Mouse (Mus musculus): ENCODE data around the gene Gm45799.

DNA sequence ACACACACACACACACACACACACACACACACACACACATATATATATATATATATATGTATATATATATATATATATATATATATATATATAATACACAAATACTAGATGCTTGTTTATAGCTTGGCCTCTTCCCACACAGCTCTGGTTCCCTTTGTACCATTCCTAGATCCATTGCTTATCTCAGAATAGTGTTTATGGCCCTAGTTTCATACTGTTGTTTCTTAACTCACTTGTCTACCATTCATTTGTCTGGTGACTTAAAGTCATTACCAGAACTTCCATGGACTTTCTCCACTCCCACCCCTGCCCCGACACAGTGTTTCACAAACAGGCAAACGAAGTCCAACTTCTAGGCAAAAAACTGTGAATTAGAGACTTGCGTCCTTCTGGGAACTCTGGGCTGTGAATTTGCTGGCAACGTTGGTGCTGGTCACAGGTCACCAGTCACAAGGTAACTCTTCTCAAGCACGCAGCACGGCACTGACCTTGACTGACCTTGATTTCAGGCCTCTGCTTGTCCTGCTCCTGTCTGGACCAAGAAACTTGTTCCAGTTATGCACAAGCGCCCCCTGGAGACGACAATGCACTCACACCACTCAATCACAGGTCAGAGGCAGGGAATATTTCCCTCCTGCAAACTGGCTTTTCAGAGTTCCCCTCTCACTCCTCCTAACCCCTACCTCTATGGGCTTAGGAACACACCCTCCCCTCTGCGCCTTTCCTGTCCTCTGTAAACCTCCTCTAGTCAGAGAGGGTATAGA, 37.3 kb upstream of the Gm45799 start:
- TF ChIP-seq POLR2A (IDR thresholded peaks at IDR 0.05; ENCODE audit: control insufficient read depth in 1 of 2, insufficient read depth in 1 of 2, low read depth in 1 of 2, low read length in 2 of 2, poor library complexity in 1 of 2) (no peak), TBP (IDR thresholded peaks at IDR 0.05; ENCODE audit: low read depth, low read length) (no peak)
